Mouse (Mus musculus) MEL (cell line): Measurements from ENCODE around the gene Vax1. TPM values are rescaled to one million over a fixed set of nuclear protein-coding genes. Genes with fewer than 3 reads are reported as not detected.

Experiments used
- DNase-seq: peaks from one replicate; pipeline ENCODE4 v3.0.0; 2011; ENCODE audit warnings: low read depth, low spot score
- H3K27ac ChIP-seq: 2 replicates; pipeline ENCODE4 v1.5.1; 2012; ENCODE audit warnings: low read depth, mild to moderate bottlenecking, control low read depth, low read length, moderate library complexity; ENCODE audit not compliant: control insufficient read depth
- H3K27me3 ChIP-seq, 2 experiments: fragments of 150-350 bp in 1 of 2; sonication (generic) in 1 of 2; 2 replicates each; pipeline ENCODE4 v1.6.1; 2012; ENCODE audit warnings: low read length in 2 of 2, mild to moderate bottlenecking in 2 of 2, improper control_type of control experiment in 1 of 2, moderate library complexity in 1 of 2; ENCODE audit not compliant: insufficient read depth in 2 of 2, control insufficient read depth in 1 of 2
- H3K36me3 ChIP-seq, 2 experiments: 2 replicates each; pipeline ENCODE4 v1.6.1; 2012 to 2014; ENCODE audit warnings: low read length in 2 of 2, improper control_type of control experiment in 1 of 2, inconsistent platforms in 1 of 2, mild to moderate bottlenecking in 1 of 2; ENCODE audit not compliant: insufficient read depth in 2 of 2, control insufficient read depth in 1 of 2
- H3K4me1 ChIP-seq, 2 experiments: fragments of 150-350 bp in 1 of 2; sonication (generic) in 1 of 2; 2 replicates each; pipeline ENCODE4 v1.6.1; 2012; ENCODE audit warnings: low read length in 2 of 2, improper control_type of control experiment in 1 of 2, mild to moderate bottlenecking in 1 of 2; ENCODE audit not compliant: insufficient read depth in 2 of 2, control insufficient read depth in 1 of 2
- H3K4me3 ChIP-seq, 2 experiments: fragments of 150-350 bp in 1 of 2; sonication (generic) in 1 of 2; 2 replicates each; pipeline ENCODE4 v1.5.1; 2012; ENCODE audit warnings: low read depth in 2 of 2, low read length in 2 of 2, mild to moderate bottlenecking in 2 of 2, moderate library complexity in 2 of 2, control low read depth in 1 of 2, improper control_type of control experiment in 1 of 2; ENCODE audit not compliant: control insufficient read depth in 1 of 2, insufficient read depth in 1 of 2
- H3K79me2 ChIP-seq: 2 replicates; pipeline ENCODE4 v1.6.1; 2012; ENCODE audit warnings: mild to moderate bottlenecking, low read length, moderate library complexity; ENCODE audit not compliant: control insufficient read depth, poor library complexity, insufficient read depth
- H3K9ac ChIP-seq: 2 replicates; pipeline ENCODE4 v1.6.1; 2012; ENCODE audit warnings: low read depth, mild to moderate bottlenecking, control low read depth, low read length, moderate library complexity; ENCODE audit not compliant: control insufficient read depth, poor library complexity, severe bottlenecking
- H3K9me3 ChIP-seq: fragments of 150-350 bp; sonication (generic); replicated peaks from 2 replicates; pipeline ENCODE4 v1.6.1; 2012; ENCODE audit warnings: mild to moderate bottlenecking, low read length, improper control_type of control experiment, moderate library complexity; ENCODE audit not compliant: insufficient read depth
- BHLHE40 ChIP-seq: IDR thresholded peaks from 2 replicates; pipeline ENCODE4 v1.6.1; 2012; ENCODE audit warnings: low read depth, mild to moderate bottlenecking, inconsistent platforms, low read length, improper control_type of control experiment, borderline replicate concordance
- EP300 ChIP-seq, 2 experiments: IDR thresholded peaks; 2 replicates each; pipeline ENCODE4 v1.6.1; 2011; ENCODE audit warnings: improper control_type of control experiment in 2 of 2, low read length in 2 of 2, low read depth in 1 of 2, mild to moderate bottlenecking in 1 of 2
- GABPA ChIP-seq: IDR thresholded peaks from 2 replicates; pipeline ENCODE4 v1.6.1; 2012; ENCODE audit warnings: low read depth, mild to moderate bottlenecking, inconsistent platforms, low read length, improper control_type of control experiment, moderate library complexity
- JUND ChIP-seq: IDR thresholded peaks from 2 replicates; pipeline ENCODE4 v1.6.1; 2011; ENCODE audit warnings: low read depth, mild to moderate bottlenecking, improper control_type of control experiment, low read length
- MEF2A ChIP-seq: IDR thresholded peaks from 2 replicates; pipeline ENCODE4 v1.6.1; 2014; ENCODE audit warnings: low read depth, mild to moderate bottlenecking, inconsistent platforms, low read length, improper control_type of control experiment; ENCODE audit not compliant: poor library complexity, insufficient replicate concordance, severe bottlenecking; ENCODE audit errors: extremely low read depth
- MYC ChIP-seq: IDR thresholded peaks from 2 replicates; pipeline ENCODE4 v1.6.1; 2011; ENCODE audit warnings: low read depth, mild to moderate bottlenecking, low read length, improper control_type of control experiment, moderate library complexity
- POLR2A ChIP-seq, 2 experiments: IDR thresholded peaks; 2 replicates each; pipeline ENCODE4 v1.6.1; 2011 to 2012; ENCODE audit warnings: low read length in 2 of 2, mild to moderate bottlenecking in 2 of 2, control low read depth in 1 of 2, improper control_type of control experiment in 1 of 2, low read depth in 1 of 2, moderate library complexity in 1 of 2; ENCODE audit not compliant: control insufficient read depth in 1 of 2, insufficient read depth in 1 of 2, poor library complexity in 1 of 2
- RAD21 ChIP-seq: IDR thresholded peaks from 2 replicates; pipeline ENCODE4 v1.6.1; 2011; ENCODE audit warnings: mild to moderate bottlenecking, low read depth, low read length, improper control_type of control experiment
- RCOR1 ChIP-seq: IDR thresholded peaks from 2 replicates; pipeline ENCODE4 v1.6.1; 2012; ENCODE audit warnings: low read depth, mild to moderate bottlenecking, inconsistent platforms, low read length, improper control_type of control experiment
- SIN3A ChIP-seq: IDR thresholded peaks from 2 replicates; pipeline ENCODE4 v1.6.1; 2012; ENCODE audit warnings: low read length, improper control_type of control experiment, inconsistent platforms
- SMC3 ChIP-seq: IDR thresholded peaks from 2 replicates; pipeline ENCODE4 v1.6.1; 2011; ENCODE audit warnings: low read depth, low read length, improper control_type of control experiment
- TAL1 ChIP-seq: IDR thresholded peaks from 2 replicates; pipeline ENCODE4 v1.6.1; 2012; ENCODE audit warnings: mild to moderate bottlenecking, inconsistent platforms, low read length, moderate library complexity, mixed read lengths
- USF1 ChIP-seq: IDR thresholded peaks from 2 replicates; pipeline ENCODE4 v1.6.1; 2014; ENCODE audit warnings: low read depth, mild to moderate bottlenecking, inconsistent platforms, low read length, improper control_type of control experiment, moderate library complexity
- USF2 ChIP-seq, 2 experiments: IDR thresholded peaks; 2 replicates each; pipeline ENCODE4 v1.6.1; 2011 to 2012; ENCODE audit warnings: improper control_type of control experiment in 2 of 2, low read length in 2 of 2, borderline replicate concordance in 1 of 2, inconsistent platforms in 1 of 2, low read depth in 1 of 2, mild to moderate bottlenecking in 1 of 2; ENCODE audit not compliant: insufficient read depth in 1 of 2
- ZC3H11A ChIP-seq: IDR thresholded peaks from 2 replicates; pipeline ENCODE4 v1.6.1; 2012; ENCODE audit warnings: low read depth, mild to moderate bottlenecking, inconsistent platforms, low read length, improper control_type of control experiment
- ZMIZ1 ChIP-seq: IDR thresholded peaks from 2 replicates; pipeline ENCODE4 v1.6.1; 2012; ENCODE audit warnings: low read depth, mild to moderate bottlenecking, inconsistent platforms, low read length, improper control_type of control experiment, moderate library complexity
- ZNF384 ChIP-seq: IDR thresholded peaks from 2 replicates; pipeline ENCODE4 v1.6.1; 2012; ENCODE audit warnings: low read depth, mild to moderate bottlenecking, inconsistent platforms, low read length, improper control_type of control experiment
- polyA plus RNA-seq, 2 experiments: library from polyadenylated mRNA; stranded (reverse) in 1 of 2; unstranded in 1 of 2; fragments of >175 nt in 1 of 2; fragments of >200 nt in 1 of 2; gene quantifications; 2 replicates each; pipeline versions ENCODE4 v1.2.1 to v1.2.4; 2012; ENCODE audit warnings: low replicate concordance in 2 of 2, low read depth in 1 of 2; ENCODE audit not compliant: insufficient read length in 2 of 2, insufficient read depth in 1 of 2, missing spikeins in 1 of 2
- total RNA-seq: library from RNA; depleted of rRNA; stranded (reverse); fragments of 300-350 nt; gene quantifications from 2 replicates; pipeline ENCODE4 v1.2.3, GENCODE M21; 2012

The Vax1 gene
- total and polyA plus RNA-seq, 3 experiments, result not detected

DNA sequence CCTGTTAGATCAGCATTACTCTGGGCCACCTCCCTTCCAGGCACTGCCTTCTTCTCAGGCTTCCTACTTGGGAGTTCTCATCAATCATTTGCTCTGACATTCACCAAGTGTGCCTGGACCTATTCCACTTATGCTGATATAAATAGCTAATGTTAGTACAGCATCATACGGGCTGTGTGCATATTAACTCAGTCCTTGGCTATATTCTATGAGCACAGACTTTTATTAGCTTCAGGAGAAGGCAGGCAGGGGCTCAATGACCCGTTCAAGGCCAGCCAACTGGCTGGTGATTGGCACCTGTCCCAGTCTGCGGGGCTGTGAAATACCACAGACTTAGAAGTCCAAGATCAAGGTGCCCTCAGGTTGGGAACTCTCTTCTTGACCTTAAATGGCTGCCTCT lies 14.1 kb upstream of the Vax1 start:
- Histone ChIP-seq H3K27me3 (peaks cover 0 to 5% of the 10 kb centered on the region in 2 experiments; a peak in 1 of 4 replicates), H3K4me3 (no peak overlapping the region), H3K4me1 (no peaks in the 10 kb centered on the region), H3K9me3 (no peaks in the 10 kb centered on the region), H3K27ac (no peak overlapping the region), H3K9ac (no peak overlapping the region), H3K79me2 (no peaks in the 10 kb centered on the region), H3K36me3 (no peaks in the 10 kb centered on the region)
- TF ChIP-seq SMC3 (no peak), ZNF384 (no peak), MEF2A (no peak), POLR2A (IDR thresholded peaks at IDR 0.05; ENCODE audit: control insufficient read depth in 1 of 2, insufficient read depth in 1 of 2, low read depth in 1 of 2, low read length in 2 of 2, poor library complexity in 1 of 2) (no peak), EP300 (IDR thresholded peaks at IDR 0.05; ENCODE audit: low read depth in 1 of 2, low read length in 2 of 2) (no peak), GABPA (no peak), ZMIZ1 (no peak), MYC (no peak), JUND (no peak), SIN3A (no peak), RCOR1 (no peak), BHLHE40 (no peak), USF2 (IDR thresholded peaks at IDR 0.05; ENCODE audit: borderline replicate concordance in 1 of 2, insufficient read depth in 1 of 2, low read depth in 1 of 2, low read length in 2 of 2) (no peak), USF1 (no peak), TAL1 (no peak)
- no peak for DNase-seq

DNA sequence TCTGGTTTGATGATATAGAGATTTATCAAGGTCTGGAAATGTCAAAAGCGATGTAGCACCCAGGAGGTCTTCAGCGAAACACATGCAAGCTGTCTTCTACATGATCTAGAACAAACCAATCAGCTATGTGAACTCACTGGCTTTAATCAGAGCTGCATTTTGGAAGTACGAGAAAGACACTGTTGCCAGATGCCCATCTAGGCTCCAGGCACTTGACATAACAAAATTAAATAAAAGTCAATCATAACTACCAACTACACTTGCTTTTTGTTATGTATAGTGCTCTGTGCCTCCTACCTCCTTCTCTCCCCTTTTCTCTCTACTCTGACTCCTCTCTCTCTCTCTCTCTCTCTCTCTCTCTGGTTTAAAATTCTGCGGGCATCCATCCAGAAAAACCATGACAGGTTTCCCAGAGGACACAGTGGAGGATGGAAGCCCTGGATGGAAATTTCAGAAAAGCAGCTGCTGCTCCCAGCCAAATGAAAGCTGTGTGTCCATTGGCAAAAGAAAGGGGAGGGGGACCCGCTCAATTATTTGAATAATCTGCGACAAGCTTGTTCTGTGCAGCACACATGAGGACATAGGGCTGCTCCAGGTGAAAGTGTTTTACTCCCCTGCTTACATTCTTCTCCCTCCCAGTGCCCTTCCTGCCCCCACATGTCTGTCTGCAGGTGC lies 3.6 kb upstream of the Vax1 start:
- Histone ChIP-seq H3K27ac (no peak overlapping the region), H3K36me3 (no peaks in the 10 kb centered on the region), H3K79me2 (no peaks in the 10 kb centered on the region), H3K27me3 (no peaks in the 10 kb centered on the region), H3K9me3 (no peaks in the 10 kb centered on the region), H3K4me1 (no peaks in the 10 kb centered on the region), H3K4me3 (no peak overlapping the region), H3K9ac (no peak overlapping the region)
- TF ChIP-seq ZC3H11A, result no peak
- no peak for TF ChIP-seq USF2 (IDR thresholded peaks at IDR 0.05; ENCODE audit: borderline replicate concordance in 1 of 2, insufficient read depth in 1 of 2, low read depth in 1 of 2, low read length in 2 of 2)
- TF ChIP-seq RAD21, result no peak
- DNase-seq, result no peak
